Mouse (Mus musculus) embryonic facial prominence, embryonic 10.5 days (tissue): ENCODE data around the gene Cdkal1. TPM values are rescaled to one million over a fixed set of nuclear protein-coding genes. Genes with fewer than 3 reads are reported as not detected.

Experiments
- DNase-seq: peaks from one replicate; pipeline ENCODE4 v3.0.0-alpha.2; 2017; ENCODE audit warnings: low spot score
- H3K27ac ChIP-seq: fragments of 300-500 bp; sonication (generic); replicated peaks from 2 replicates; pipeline ENCODE4 v1.5.1; 2016; ENCODE audit warnings: mild to moderate bottlenecking
- H3K27me3 ChIP-seq: fragments of 300-500 bp; sonication (generic); replicated peaks from 2 replicates; pipeline ENCODE4 v1.6.1; 2016; ENCODE audit warnings: low read depth, mild to moderate bottlenecking; ENCODE audit not compliant: poor library complexity, severe bottlenecking
- H3K36me3 ChIP-seq: fragments of 300-500 bp; sonication (generic); replicated peaks from 2 replicates; pipeline ENCODE4 v1.6.1; 2016; ENCODE audit warnings: mild to moderate bottlenecking, moderate library complexity
- H3K4me1 ChIP-seq: fragments of 300-500 bp; sonication (generic); 2 replicates; pipeline ENCODE4 v1.6.1; 2016
- H3K4me3 ChIP-seq: fragments of 300-500 bp; sonication (generic); 2 replicates; pipeline ENCODE4 v1.5.1; 2016; ENCODE audit warnings: mild to moderate bottlenecking, moderate library complexity
- H3K9me3 ChIP-seq: fragments of 300-500 bp; sonication (generic); 2 replicates; pipeline ENCODE4 v1.6.1; 2016; ENCODE audit warnings: mild to moderate bottlenecking
- WGBS: fragments of 180-500 bp; shearing (Covaris S2); methylation state at CpG from one replicate; pipeline ENCODE4 v1.1.7; 2016; 5-methylcytosine and 5-hydroxymethylcytosine counted together
- polyA plus RNA-seq: library from polyadenylated mRNA; unstranded; fragments of >200 nt; fragmentation: Nextera tagmentation; extraction: Ambion mirVana; gene quantifications from 2 replicates; pipeline ENCODE4 v1.2.1, GENCODE M21; 2016

Gene Cdkal1
- polyA plus RNA-seq, result 33.8 and 35.2 TPM in 2 replicates

DNA sequence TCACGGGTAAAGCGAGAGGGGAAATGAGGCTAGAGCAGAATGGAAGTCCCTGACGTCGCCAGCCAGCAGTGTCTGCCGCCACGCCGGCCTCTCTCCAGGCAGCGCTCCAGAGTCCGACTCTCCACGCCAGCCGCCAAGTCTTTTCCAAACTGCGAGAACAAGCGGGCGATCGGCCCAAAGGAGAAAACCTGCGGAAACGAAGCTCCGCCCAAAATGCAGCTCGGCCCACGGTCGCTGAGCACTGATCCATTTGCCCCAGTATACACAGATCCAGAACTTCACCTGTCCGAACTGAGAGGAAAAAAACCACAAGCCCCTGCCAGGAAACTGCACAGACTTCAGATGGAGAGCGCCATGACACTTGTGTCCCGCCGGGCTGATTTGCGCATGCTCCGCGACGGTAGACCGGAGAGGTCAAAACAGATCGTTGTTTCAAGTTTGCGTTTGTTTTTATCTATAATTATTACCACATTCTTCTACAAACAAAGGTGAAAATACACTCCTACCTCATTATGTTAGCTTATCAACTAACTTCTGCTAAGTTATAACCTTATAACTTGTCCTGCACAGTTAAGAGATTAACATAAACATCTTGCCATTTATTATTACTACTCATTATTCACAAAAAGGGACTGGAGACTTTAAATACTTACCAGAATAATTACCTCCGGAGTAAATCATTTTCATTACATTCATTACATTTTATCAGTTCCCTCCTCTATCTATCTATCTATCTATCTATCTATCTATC is at the start of gene Cdkal1:
Cdkal1 (minus strand) TSS at position 394 of the 751 bp plus-strand sequence.
- no peaks in the 10 kb centered on the region for H3K9me3 ChIP-seq
- WGBS, result under 1% methylated on average over 33 of the region's 33 CpGs
- peaks cover 22% of the 10 kb centered on the region for H3K4me1 ChIP-seq
- H3K27ac ChIP-seq, result peak within 1 kb of the TSS; percentile 90
- no peaks in the 10 kb centered on the region for H3K27me3 ChIP-seq
- peak within 1 kb of the TSS; percentile 90 for H3K4me3 ChIP-seq
- peaks cover 22% of the 10 kb centered on the region for H3K36me3 ChIP-seq
- DNase-seq, result peak; percentile 86

DNA sequence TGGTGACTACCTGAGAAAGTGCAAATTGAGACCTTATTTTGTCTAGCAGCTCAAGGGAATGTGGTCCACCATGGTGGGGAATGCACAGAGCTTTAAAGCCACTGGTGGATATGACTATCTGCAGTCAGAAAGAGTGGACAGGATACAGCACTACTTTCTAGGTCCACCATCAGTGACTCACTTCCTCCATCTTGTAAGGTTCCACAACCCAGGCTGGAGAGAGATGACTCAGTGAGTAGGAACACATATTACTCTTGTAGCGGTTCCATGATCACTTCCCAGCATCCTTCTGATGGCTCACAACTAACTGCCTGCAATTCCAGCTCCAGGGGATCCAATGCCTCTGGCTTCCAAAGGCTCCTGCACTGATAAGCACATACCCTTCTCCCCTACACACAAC is 47.9 kb upstream of the Cdkal1 start:
- peaks cover 23% of the 10 kb centered on the region for H3K9me3 ChIP-seq
- 93% methylated on average over 1 of the region's 1 CpGs for WGBS
- no peak overlapping the region for H3K27ac ChIP-seq
- peaks cover 66% of the 10 kb centered on the region for H3K36me3 ChIP-seq
- H3K4me3 ChIP-seq, result no peak overlapping the region
- no peaks in the 10 kb centered on the region for H3K27me3 ChIP-seq
- H3K4me1 ChIP-seq, result no peaks in the 10 kb centered on the region
- DNase-seq, result no peak

GRCm38 (mm10) chr13:29902676-29903075 is 47.2 kb upstream of the Cdkal1 start:
- Histone ChIP-seq H3K4me3 (no peak overlapping the region), H3K9me3 (peaks cover 27% of the 10 kb centered on the region), H3K4me1 (no peaks in the 10 kb centered on the region), H3K36me3 (peaks cover 60% of the 10 kb centered on the region), H3K27ac (no peak overlapping the region), H3K27me3 (no peaks in the 10 kb centered on the region)
- DNase-seq, result no peak
- 98% methylated on average over 1 of the region's 1 CpGs for WGBS

DNA sequence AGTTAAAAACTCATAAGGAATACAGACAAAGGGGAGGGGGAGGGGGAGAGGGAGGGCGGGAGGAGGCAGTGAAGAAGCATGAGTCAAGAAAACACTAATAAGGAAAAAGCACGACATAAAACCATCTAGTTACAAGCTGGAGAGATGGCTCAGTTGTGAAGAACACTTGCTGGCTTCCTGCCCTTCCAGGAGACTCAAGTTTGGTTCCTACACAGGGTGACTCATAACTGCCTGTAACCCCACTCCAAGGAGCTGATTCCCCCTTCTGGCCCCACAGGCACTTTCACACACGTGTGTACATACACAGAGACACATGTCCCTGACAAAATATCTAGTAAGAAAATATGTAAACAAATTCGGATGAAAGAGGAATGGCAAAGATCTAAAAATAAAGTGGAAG is 46.2 kb upstream of the Cdkal1 start:
- no peak for DNase-seq
- peaks cover 49% of the 10 kb centered on the region for H3K36me3 ChIP-seq

GRCm38 (mm10) chr13:29866780-29867179 is 11.3 kb upstream of the Cdkal1 start:
- Histone ChIP-seq H3K4me1 (peaks cover 9% of the 10 kb centered on the region; the same call in 1 of the 2 replicates), H3K4me3 (no peak overlapping the region), H3K36me3 (no peaks in the 10 kb centered on the region), H3K9me3 (no peaks in the 10 kb centered on the region), H3K27ac (no peak overlapping the region), H3K27me3 (no peaks in the 10 kb centered on the region)
- WGBS, result 96% methylated on average over 3 of the region's 3 CpGs
- DNase-seq, result no peak

More for the DNA sequence above, 46.2 kb upstream of the Cdkal1 start:
- H3K27ac ChIP-seq, result no peak overlapping the region
- no peak overlapping the region for H3K4me3 ChIP-seq
- 81% methylated on average over 4 of the region's 4 CpGs for WGBS
- peaks cover 30% of the 10 kb centered on the region for H3K9me3 ChIP-seq
- H3K4me1 ChIP-seq, result no peaks in the 10 kb centered on the region
- H3K27me3 ChIP-seq, result no peaks in the 10 kb centered on the region

DNA sequence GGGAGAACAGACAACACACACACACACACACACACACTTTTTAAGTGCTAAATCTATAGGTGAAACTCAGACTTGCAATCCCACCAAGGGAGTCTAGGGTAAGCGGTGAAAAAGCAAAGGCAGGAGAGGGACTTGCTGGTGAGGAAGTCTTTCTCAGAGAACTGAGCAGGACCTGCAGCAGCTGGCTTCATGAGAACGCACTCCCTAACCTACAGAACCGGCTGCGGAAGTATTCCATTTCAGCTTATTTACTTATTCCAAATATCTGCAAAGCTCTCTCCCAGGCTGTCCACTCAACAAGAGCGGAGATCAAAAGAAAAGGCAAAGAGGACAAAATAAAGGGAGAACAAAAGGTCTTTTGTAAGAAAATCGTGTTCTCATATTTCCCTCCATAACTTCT is 8.9 kb upstream of the Cdkal1 start:
- Histone ChIP-seq H3K27me3 (no peaks in the 10 kb centered on the region), H3K4me3 (no peak overlapping the region), H3K4me1 (peaks cover 9% of the 10 kb centered on the region; the same call in 1 of the 2 replicates), H3K36me3 (no peaks in the 10 kb centered on the region), H3K9me3 (no peaks in the 10 kb centered on the region), H3K27ac (peak overlapping the region; percentile 15)
- peak; percentile 45 for DNase-seq
- 39% methylated on average over 6 of the region's 6 CpGs for WGBS

GRCm38 (mm10) chr13:29860087-29860486 is 4.6 kb upstream of the Cdkal1 start:
- DNase-seq, result no peak
- Histone ChIP-seq H3K27ac (no peak overlapping the region), H3K9me3 (no peaks in the 10 kb centered on the region), H3K4me3 (no peak overlapping the region), H3K27me3 (no peaks in the 10 kb centered on the region), H3K36me3 (no peaks in the 10 kb centered on the region), H3K4me1 (0 out of 2 replicates have a peak, but pooled peaks cover 10% of the 10 kb centered on the region)
- 66% methylated on average over 2 of the region's 2 CpGs for WGBS

GRCm38 (mm10) chr13:29857436-29857835 is 2.0 kb upstream of the Cdkal1 start:
- H3K9me3 ChIP-seq, result no peaks in the 10 kb centered on the region
- H3K27me3 ChIP-seq, result no peaks in the 10 kb centered on the region
- H3K4me3 ChIP-seq, result no peak overlapping the region
- WGBS, result 24% methylated on average over 4 of the region's 4 CpGs
- H3K4me1 ChIP-seq, result peaks cover 22% of the 10 kb centered on the region
- DNase-seq, result peak; percentile 22
- peaks cover 6% of the 10 kb centered on the region for H3K36me3 ChIP-seq
- peak overlapping the region; percentile 27 for H3K27ac ChIP-seq

- no peak for DNase-seq
- peak overlapping the region; percentile 90 for H3K27ac ChIP-seq
Observed at GRCm38 (mm10) chr13:29854876-29855275, 598 bp downstream of the Cdkal1 start.

DNA sequence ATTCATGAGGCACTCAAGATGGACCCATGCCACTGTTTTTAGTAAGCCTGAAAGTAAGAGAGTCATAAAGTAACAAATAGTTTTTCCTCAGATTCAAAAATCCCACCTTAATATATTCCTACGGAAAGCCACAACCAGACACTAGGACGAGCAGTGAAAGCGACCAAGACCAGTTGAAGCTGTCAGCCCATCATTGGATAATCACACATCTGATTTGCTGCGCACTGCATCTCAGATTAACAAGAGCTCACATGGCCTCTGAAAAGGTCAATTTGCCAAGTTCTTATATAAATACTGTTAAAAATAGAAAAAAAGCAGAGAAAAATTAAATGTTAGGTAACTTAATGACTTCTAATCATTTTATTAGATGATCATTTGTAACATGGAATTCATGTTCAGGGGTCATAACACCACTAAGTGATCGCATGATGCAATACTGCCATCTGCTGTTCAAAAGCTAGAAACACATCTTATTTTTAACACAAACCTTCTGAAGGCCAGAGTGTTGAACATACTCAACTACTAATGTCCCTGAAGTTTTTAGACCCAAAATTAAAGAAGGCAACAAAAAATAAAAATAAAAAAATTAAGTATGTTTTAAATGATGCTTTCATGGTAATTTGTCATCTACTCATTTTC is 16.9 kb downstream of the Cdkal1 start:
- WGBS, result 59% methylated on average over 5 of the region's 5 CpGs
- no peaks in the 10 kb centered on the region for H3K27me3 ChIP-seq
- H3K27ac ChIP-seq, result no peak overlapping the region
- H3K36me3 ChIP-seq, result peaks cover 45% of the 10 kb centered on the region
- H3K9me3 ChIP-seq, result no peaks in the 10 kb centered on the region
- H3K4me1 ChIP-seq, result no peaks in the 10 kb centered on the region
- DNase-seq, result no peak
- H3K4me3 ChIP-seq, result no peak overlapping the region

More at GRCm38 (mm10) chr13:29854876-29855275, 598 bp downstream of the Cdkal1 start:
- Histone ChIP-seq H3K4me1 (peaks cover 22% of the 10 kb centered on the region), H3K27me3 (no peaks in the 10 kb centered on the region), H3K36me3 (peaks cover 28% of the 10 kb centered on the region), H3K4me3 (peak overlapping the region; percentile 90), H3K9me3 (no peaks in the 10 kb centered on the region)
- under 1% methylated on average over 5 of the region's 5 CpGs for WGBS

GRCm38 (mm10) chr13:29835170-29835569 is 20.3 kb downstream of the Cdkal1 start:
- WGBS, result 40% methylated on average over 4 of the region's 4 CpGs
- Histone ChIP-seq H3K27me3 (no peaks in the 10 kb centered on the region), H3K9me3 (no peaks in the 10 kb centered on the region), H3K4me1 (no peaks in the 10 kb centered on the region), H3K27ac (no peak overlapping the region), H3K36me3 (peaks cover 20% of the 10 kb centered on the region), H3K4me3 (no peak overlapping the region)
- DNase-seq, result no peak

- Histone ChIP-seq H3K4me1 (no peaks in the 10 kb centered on the region), H3K36me3 (peaks cover 19% of the 10 kb centered on the region), H3K4me3 (no peak overlapping the region), H3K27me3 (no peaks in the 10 kb centered on the region), H3K27ac (no peak overlapping the region), H3K9me3 (no peaks in the 10 kb centered on the region)
- DNase-seq, result no peak
- 79% methylated on average over 8 of the region's 8 CpGs for WGBS
Observed at GRCm38 (mm10) chr13:29833751-29834150, 21.7 kb downstream of the Cdkal1 start.

DNA sequence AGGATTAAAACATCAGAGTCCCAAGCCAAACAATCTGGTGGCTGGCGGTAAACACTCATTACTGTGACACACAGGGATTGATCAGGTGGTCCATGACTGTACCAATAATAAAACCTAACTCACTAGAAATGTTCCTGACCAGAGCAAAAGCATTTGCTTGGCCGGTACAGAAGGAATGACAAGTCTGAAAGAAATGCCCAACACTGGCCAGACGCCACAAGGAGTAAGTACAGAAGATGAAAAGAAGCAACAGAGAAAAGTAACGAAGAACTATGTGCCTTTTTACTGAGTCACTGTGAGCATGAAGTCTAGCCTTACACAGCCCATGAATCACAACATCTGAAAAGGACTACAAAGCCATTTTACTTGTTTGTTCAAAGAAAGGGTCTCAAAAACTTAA is 24.3 kb downstream of the Cdkal1 start:
- no peaks in the 10 kb centered on the region for H3K4me1 ChIP-seq
- no peaks in the 10 kb centered on the region for H3K27me3 ChIP-seq
- peaks cover 2% of the 10 kb centered on the region; the same call in 1 of the 2 replicates for H3K36me3 ChIP-seq
- H3K27ac ChIP-seq, result no peak overlapping the region
- WGBS, result 92% methylated on average over 4 of the region's 4 CpGs
- H3K4me3 ChIP-seq, result no peak overlapping the region
- H3K9me3 ChIP-seq, result no peaks in the 10 kb centered on the region
- no peak for DNase-seq
